Mouse (Mus musculus): ENCODE measurements around the gene Srd5a2. TPM values are rescaled to one million over a fixed set of nuclear protein-coding genes. Genes with fewer than 3 reads are reported as not detected.
"Not testable (repeated sequence)": the region's sequence is repeated elsewhere in the genome, so short reads cannot be mapped to it uniquely, and the experiment has no call there.

Gene Srd5a2
- not detected in 2 replicates for polyA plus RNA-seq (2012)

GRCm38 (mm10) chr17:74047210-74048082 is at the start of gene Srd5a2:
TSS of gene Srd5a2 (minus strand) at chr17:74047916.
- no peaks in the 10 kb centered on the region for H3K36me3 ChIP-seq (ENCODE audit: control insufficient read depth)
- no peak within 1 kb of the TSS for H3K4me3 ChIP-seq (replicated peaks)
- H3K4me1 ChIP-seq (ENCODE audit: control insufficient read depth) = no peaks in the 10 kb centered on the region
- no peaks in the 10 kb centered on the region for H3K9me3 ChIP-seq (ENCODE audit: control insufficient read depth, low read length)
- TF ChIP-seq GATA1 (IDR thresholded peaks at IDR 0.05; ENCODE audit: low read length) = no peak
- no peak for TF ChIP-seq TAL1 (IDR thresholded peaks at IDR 0.05; ENCODE audit: low read length)
- peaks cover 42% of the 10 kb centered on the region for H3K27me3 ChIP-seq (ENCODE audit: control insufficient read depth)

GRCm38 (mm10) chr17:74088886-74089678 is 41.4 kb upstream of the Srd5a2 start:
- Histone ChIP-seq H3K4me1 (ENCODE audit: control insufficient read depth) (no peaks in the 10 kb centered on the region), H3K9me3 (ENCODE audit: control insufficient read depth, low read length) (no peaks in the 10 kb centered on the region), H3K36me3 (ENCODE audit: control insufficient read depth) (no peaks in the 10 kb centered on the region), H3K4me3 (replicated peaks) (no peak overlapping the region), H3K27me3 (ENCODE audit: control insufficient read depth) (no peaks in the 10 kb centered on the region)
- no peak for TF ChIP-seq GATA1 (IDR thresholded peaks at IDR 0.05; ENCODE audit: low read length)
- TF ChIP-seq TAL1 (IDR thresholded peaks at IDR 0.05; ENCODE audit: low read length) = no peak

- Histone ChIP-seq H3K4me1 (ENCODE audit: control insufficient read depth) (no peaks in the 10 kb centered on the region), H3K27me3 (ENCODE audit: control insufficient read depth) (no peaks in the 10 kb centered on the region), H3K9me3 (ENCODE audit: control insufficient read depth, low read length) (no peaks in the 10 kb centered on the region), H3K4me3 (replicated peaks) (no peak overlapping the region), H3K36me3 (ENCODE audit: control insufficient read depth) (no peaks in the 10 kb centered on the region)
- TF ChIP-seq TAL1 (IDR thresholded peaks at IDR 0.05; ENCODE audit: low read length) = no peak
- TF ChIP-seq GATA1 (IDR thresholded peaks at IDR 0.05; ENCODE audit: low read length) = no peak
Measured at GRCm38 (mm10) chr17:74088016-74088415, 40.3 kb upstream of the Srd5a2 start.

GRCm38 (mm10) chr17:74083370-74083769 is 35.7 kb upstream of the Srd5a2 start:
- no peaks in the 10 kb centered on the region for H3K36me3 ChIP-seq (ENCODE audit: control insufficient read depth)
- no peak overlapping the region for H3K4me3 ChIP-seq (replicated peaks)
- TF ChIP-seq GATA1 (IDR thresholded peaks at IDR 0.05; ENCODE audit: low read length) = no peak
- no peak for TF ChIP-seq TAL1 (IDR thresholded peaks at IDR 0.05; ENCODE audit: low read length)
- no peaks in the 10 kb centered on the region for H3K4me1 ChIP-seq (ENCODE audit: control insufficient read depth)
- no peaks in the 10 kb centered on the region for H3K9me3 ChIP-seq (ENCODE audit: control insufficient read depth, low read length)
- H3K27me3 ChIP-seq (ENCODE audit: control insufficient read depth) = no peaks in the 10 kb centered on the region

- Histone ChIP-seq H3K4me3 (replicated peaks) (no peak overlapping the region), H3K36me3 (ENCODE audit: control insufficient read depth) (no peaks in the 10 kb centered on the region), H3K27me3 (ENCODE audit: control insufficient read depth) (no peaks in the 10 kb centered on the region), H3K4me1 (ENCODE audit: control insufficient read depth) (no peaks in the 10 kb centered on the region), H3K9me3 (ENCODE audit: control insufficient read depth, low read length) (no peaks in the 10 kb centered on the region)
- no peak for TF ChIP-seq GATA1 (IDR thresholded peaks at IDR 0.05; ENCODE audit: low read length)
- no peak for TF ChIP-seq TAL1 (IDR thresholded peaks at IDR 0.05; ENCODE audit: low read length)
Measured at GRCm38 (mm10) chr17:74080076-74080615, 32.4 kb upstream of the Srd5a2 start.

- Histone ChIP-seq H3K9me3 (ENCODE audit: control insufficient read depth, low read length) (no peaks in the 10 kb centered on the region), H3K27me3 (ENCODE audit: control insufficient read depth) (no peaks in the 10 kb centered on the region), H3K36me3 (ENCODE audit: control insufficient read depth) (no peaks in the 10 kb centered on the region), H3K4me1 (ENCODE audit: control insufficient read depth) (no peaks in the 10 kb centered on the region), H3K4me3 (replicated peaks) (no peak overlapping the region)
- TF ChIP-seq TAL1 (IDR thresholded peaks at IDR 0.05; ENCODE audit: low read length) (no peak), GATA1 (IDR thresholded peaks at IDR 0.05; ENCODE audit: low read length) (no peak)
Measured at GRCm38 (mm10) chr17:74078776-74079495, 31.2 kb upstream of the Srd5a2 start.

- not testable (repeated sequence) for H3K36me3 ChIP-seq (ENCODE audit: control insufficient read depth); H3K4me3 ChIP-seq (replicated peaks); H3K9me3 ChIP-seq (ENCODE audit: control insufficient read depth, low read length); H3K27me3 ChIP-seq (ENCODE audit: control insufficient read depth); H3K4me1 ChIP-seq (ENCODE audit: control insufficient read depth)
Measured at GRCm38 (mm10) chr17:74073067-74073466, 25.4 kb upstream of the Srd5a2 start.

- H3K4me1 ChIP-seq (ENCODE audit: control insufficient read depth) = not testable (repeated sequence)
Measured at GRCm38 (mm10) chr17:74062763-74063162, 15.0 kb upstream of the Srd5a2 start.

More at GRCm38 (mm10) chr17:74062763-74063162, 15.0 kb upstream of the Srd5a2 start:
- not testable (repeated sequence) for H3K9me3 ChIP-seq (ENCODE audit: control insufficient read depth, low read length); H3K4me3 ChIP-seq (replicated peaks); H3K36me3 ChIP-seq (ENCODE audit: control insufficient read depth); H3K27me3 ChIP-seq (ENCODE audit: control insufficient read depth)
